Mouse (Mus musculus): ENCODE measurements around the gene Plcb3.

The Plcb3 gene

GRCm38 (mm10) chr19:6969665-6970381 is 6.4 kb downstream of the Plcb3 start:
- DNase-seq (ENCODE audit: low read depth), result no peak

- DNase-seq (ENCODE audit: low read depth), result no peak
Observed at GRCm38 (mm10) chr19:6969291-6969664, 7.0 kb downstream of the Plcb3 start.

GRCm38 (mm10) chr19:6968491-6969271 is 7.6 kb downstream of the Plcb3 start:
- no peak for DNase-seq (ENCODE audit: low read depth)

- no peak for DNase-seq (ENCODE audit: low read depth)
Observed at GRCm38 (mm10) chr19:6956461-6956860, 19.8 kb downstream of the Plcb3 start.

GRCm38 (mm10) chr19:6955424-6955823 is 20.8 kb downstream of the Plcb3 start:
- no peak for DNase-seq (ENCODE audit: low read depth)

GRCm38 (mm10) chr19:6954046-6954445 is 22.2 kb downstream of the Plcb3 start:
- DNase-seq (ENCODE audit: low read depth), result no peak

GRCm38 (mm10) chr19:6952712-6953037 is 23.6 kb downstream of the Plcb3 start:
- DNase-seq (ENCODE audit: low read depth), result no peak

- DNase-seq (ENCODE audit: low read depth), result peak; percentile 78
Observed at GRCm38 (mm10) chr19:6951994-6952711, 24.1 kb downstream of the Plcb3 start.

- peak; percentile 83 for DNase-seq (ENCODE audit: low read depth)
Observed at GRCm38 (mm10) chr19:6951381-6951968, 24.8 kb downstream of the Plcb3 start.

- no peak for DNase-seq (ENCODE audit: low read depth)
Observed at GRCm38 (mm10) chr19:6950613-6951153, 25.6 kb downstream of the Plcb3 start.

GRCm38 (mm10) chr19:6949951-6950350 is 26.3 kb downstream of the Plcb3 start:
- no peak for DNase-seq (ENCODE audit: low read depth)

- no peak for DNase-seq (ENCODE audit: low read depth)
Observed at GRCm38 (mm10) chr19:6949532-6949931, 26.7 kb downstream of the Plcb3 start.

GRCm38 (mm10) chr19:6948186-6948585 is 28.1 kb downstream of the Plcb3 start:
- DNase-seq (ENCODE audit: low read depth), result no peak

GRCm38 (mm10) chr19:6947742-6948141 is 28.5 kb downstream of the Plcb3 start:
- DNase-seq (ENCODE audit: low read depth), result no peak

GRCm38 (mm10) chr19:6943709-6944108 is 32.6 kb downstream of the Plcb3 start:
- DNase-seq (ENCODE audit: low read depth), result no peak

GRCm38 (mm10) chr19:6942764-6943163 is 33.5 kb downstream of the Plcb3 start:
- DNase-seq (ENCODE audit: low read depth), result no peak

- peak; percentile 82 for DNase-seq (ENCODE audit: low read depth)
Observed at GRCm38 (mm10) chr19:6942249-6942691, 34.0 kb downstream of the Plcb3 start, which contains the start of gene Gpr137. Gene Gpr137, minus strand, starts transcription at chr19:6942480.

GRCm38 (mm10) chr19:6941372-6942248 is 34.7 kb downstream of the Plcb3 start, which contains the start of gene Bad:
Gene Bad, plus strand, starts transcription at chr19:6941861.
- DNase-seq (ENCODE audit: low read depth), result peak; percentile 71

GRCm38 (mm10) chr19:6940396-6941351 is 35.6 kb downstream of the Plcb3 start:
- no peak for DNase-seq (ENCODE audit: low read depth)
